ENCODE assay signal across 9 mouse cellular contexts in the genomic region with DNA sequence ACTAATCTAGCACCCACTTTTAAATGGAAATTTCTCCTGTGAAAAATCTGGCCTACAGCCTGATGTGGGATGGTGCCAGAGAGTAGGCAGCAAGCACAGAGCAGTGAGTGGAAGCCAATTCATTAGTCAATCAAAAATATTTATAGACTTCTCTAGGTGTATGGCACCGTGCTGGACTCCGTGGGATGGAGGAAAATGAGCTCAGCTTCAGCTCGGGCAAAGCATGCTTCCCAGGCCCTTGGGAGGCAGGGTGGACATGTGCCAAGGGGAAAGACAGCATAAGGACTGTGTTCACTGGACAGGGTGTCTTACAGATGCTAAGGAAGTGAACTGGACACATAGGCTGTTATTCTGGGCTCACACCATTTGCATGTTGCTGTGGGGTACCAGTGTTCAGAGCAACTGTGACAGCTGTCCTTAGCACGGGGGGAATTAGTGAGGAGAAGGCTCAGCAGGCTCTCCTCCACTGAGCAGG. TPM values are rescaled to one million over a fixed set of nuclear protein-coding genes. Genes with fewer than 3 reads are reported as not detected.
A peak's percentile ranks its signal among the peaks of the same experiment; 100 is the strongest.
DNase-seq lines count a peak whose midpoint lies in the region; ATAC-seq and TF ChIP-seq lines count a peak whose summit lies in the region.
"Had no signal": no experiment of that assay in that cellular context is flagged by ENCODE, and none has a peak within 500 bp of the region (broad histone marks: within the 10 kb centered on the region; RNA-seq: fewer than 3 reads in every experiment).

No protein-coding gene starts in this region.

- no peak overlapping the region for H3K27ac ChIP-seq in hindbrain, postnatal 0 days
- H3K27ac ChIP-seq in hindbrain, embryonic 11.5 days (ENCODE audit: low read depth, low read length) = no peak overlapping the region
- H3K27ac ChIP-seq: neural tube, embryonic 12.5 days had no signal

- no peak overlapping the region for H3K4me3 ChIP-seq in hindbrain, postnatal 0 days (ENCODE audit: low read length)
- no peak overlapping the region for H3K4me3 ChIP-seq in hindbrain, embryonic 11.5 days (ENCODE audit: low read depth, low read length)
- H3K4me3 ChIP-seq: neural tube, embryonic 12.5 days had no signal

- no peak overlapping the region for H3K4me2 ChIP-seq in hindbrain, postnatal 0 days (ENCODE audit: low read depth, low read length)
- H3K4me2 ChIP-seq in hindbrain, embryonic 11.5 days (replicated peaks; ENCODE audit: low read depth, low read length) = no peak overlapping the region
- H3K4me2 ChIP-seq: neural tube, embryonic 12.5 days had no signal

- no peak for TF ChIP-seq CTCF in hindbrain, postnatal 0 days (IDR thresholded peaks at IDR 0.05; ENCODE audit: low read depth)

- 37% methylated on average over 4 of the region's 4 CpGs for WGBS in hindbrain, postnatal 0 days
- WGBS in hindbrain, embryonic 11.5 days = 81% methylated on average over 4 of the region's 4 CpGs

- H3K9me3 ChIP-seq in hindbrain, postnatal 0 days (ENCODE audit: low read length) = no peaks in the 10 kb centered on the region
- no peaks in the 10 kb centered on the region for H3K9me3 ChIP-seq in hindbrain, embryonic 11.5 days (ENCODE audit: control insufficient read depth, low read length)
- H3K9me3 ChIP-seq: neural tube, embryonic 12.5 days had no signal

- H3K36me3 ChIP-seq in hindbrain, postnatal 0 days (ENCODE audit: insufficient read depth, low read length) = no peaks in the 10 kb centered on the region
- no peaks in the 10 kb centered on the region for H3K36me3 ChIP-seq in hindbrain, embryonic 11.5 days (ENCODE audit: control insufficient read depth, insufficient read depth, low read length)
- H3K36me3 ChIP-seq: neural tube, embryonic 12.5 days had no signal

- peak; percentile 80 for ATAC-seq in hindbrain, postnatal 0 days
- no peak for ATAC-seq in hindbrain, embryonic 11.5 days (ENCODE audit: low FRiP score)
- ATAC-seq in monocyte, adult 5-6 weeks (replicated peaks; ENCODE audit: insufficient number of reproducible peaks, low FRiP score, low TSS enrichment, poor library complexity, severe bottlenecking) = no peak
- no peak for ATAC-seq in megakaryocyte, adult 5-6 weeks (ENCODE audit: poor library complexity, severe bottlenecking)

- H3K9ac ChIP-seq in hindbrain, postnatal 0 days (replicated peaks; ENCODE audit: low read length) = no peak overlapping the region
- H3K9ac ChIP-seq in hindbrain, embryonic 11.5 days (ENCODE audit: low read depth, low read length) = no peak overlapping the region
- H3K9ac ChIP-seq: neural tube, embryonic 12.5 days had no signal

- H3K27me3 ChIP-seq in hindbrain, postnatal 0 days (ENCODE audit: insufficient read depth, low read length) = no peaks in the 10 kb centered on the region
- H3K27me3 ChIP-seq in hindbrain, embryonic 11.5 days (ENCODE audit: control insufficient read depth, insufficient read depth, low read length) = no peaks in the 10 kb centered on the region
- H3K27me3 ChIP-seq: neural tube, embryonic 12.5 days had no signal

- peaks cover 4% of the 10 kb centered on the region; the same call in 1 of the 2 replicates for H3K4me1 ChIP-seq in hindbrain, postnatal 0 days (ENCODE audit: insufficient read depth, low read length)
- H3K4me1 ChIP-seq in hindbrain, embryonic 11.5 days (replicated peaks; ENCODE audit: control insufficient read depth, insufficient read depth, low read length) = no peaks in the 10 kb centered on the region
- H3K4me1 ChIP-seq: neural tube, embryonic 12.5 days had no signal

- peak; percentile 62 for DNase-seq in hindbrain, postnatal 0 days (ENCODE audit: low spot score)
- DNase-seq in hindbrain, embryonic 11.5 days (ENCODE audit: low spot score) = no peak
- peak; percentile 81 to 93 for DNase-seq in frontal cortex, postnatal 36 days (ENCODE audit: low spot score in 2 of 2)
- DNase-seq in layer of hippocampus, adult 8-10 months (ENCODE audit: low spot score in 2 of 2) = peak; percentile 81 to 84
- peak; percentile 78 to 90 for DNase-seq in right cerebral cortex, postnatal 36 days (ENCODE audit: low spot score in 2 of 2)
- DNase-seq in spleen, postnatal 10 days (ENCODE audit: low spot score in 2 of 2) = no peak

RNA-seq across cellular contexts. Expression of a gene that starts 15.6 kb away (rescaled TPM):
- total RNA-seq in hindbrain, postnatal 0 days (2014; rRNA removed) = 16.6 and 19.9 TPM in 2 replicates
- 9.3 and 9.4 TPM in 2 replicates for polyA plus RNA-seq in hindbrain, postnatal 0 days (2015; fragmentation: Nextera tagmentation; extraction: Ambion mirVana)
- 7.1 TPM in 2 replicates for polyA plus RNA-seq in hindbrain, embryonic 11.5 days (2014; fragmentation: Nextera tagmentation; extraction: Ambion mirVana)
- 100 to 1,000 TPM; 175 to 218 (median 200) TPM for total RNA-seq in layer of hippocampus, adult 8-10 months (2022)
- total RNA-seq in monocyte, adult 5-6 weeks (2017) = 1.1 TPM in 1 of 3 replicates, not detected in the others
- not detected in 2 replicates for total RNA-seq in megakaryocyte, adult 5-6 weeks (2015)
- total RNA-seq in megakaryocyte, adult 5-6 weeks (2017) = not detected in 2 replicates

Comparison
In these comparisons a context has a peak if more than half of its experiments do, and no peak if none do; other contexts are left out.
1. DNase-seq: peak in hindbrain, postnatal 0 days (single experiment), frontal cortex, postnatal 36 days (2 of 2), layer of hippocampus, adult 8-10 months (2 of 2) and right cerebral cortex, postnatal 36 days (2 of 2); none in hindbrain, embryonic 11.5 days (single experiment) and spleen, postnatal 10 days (0 of 2).